8 mouse cellular contexts compared by ENCODE assay signal in the genomic region with DNA sequence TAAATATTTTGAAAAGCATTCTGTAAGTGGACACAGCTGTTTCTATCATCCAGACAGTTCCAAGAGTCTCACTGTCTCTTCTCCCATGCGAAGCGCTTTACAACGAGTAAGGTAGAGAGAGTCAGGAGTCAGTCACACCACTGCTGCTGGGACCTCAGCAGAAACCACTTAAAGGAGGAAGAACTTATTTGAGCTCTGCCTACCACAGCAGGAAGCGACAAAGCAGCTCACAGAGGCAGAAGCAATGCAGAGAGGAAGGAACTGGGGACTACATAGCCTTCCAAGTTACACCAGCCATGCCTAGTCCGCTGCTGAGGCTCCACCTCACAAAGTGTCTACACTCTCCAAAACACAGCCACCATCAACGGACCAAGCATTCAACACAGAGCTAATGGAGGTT. TPM values are rescaled to one million over a fixed set of nuclear protein-coding genes. Genes with fewer than 3 reads are reported as not detected.
DNase-seq lines count a peak whose midpoint lies in the region; ATAC-seq and TF ChIP-seq lines count a peak whose summit lies in the region.

No protein-coding gene starts in this region.

- no peak overlapping the region for H3K4me3 ChIP-seq in intestine, postnatal 0 days (ENCODE audit: low read depth, low read length)

- TF ChIP-seq CTCF in intestine, postnatal 0 days (IDR thresholded peaks at IDR 0.05; ENCODE audit: low read depth) = no peak

- H3K4me2 ChIP-seq in intestine, postnatal 0 days (replicated peaks; ENCODE audit: low read depth) = peak overlapping the region; percentile 30; the same call in 1 of the 2 replicates

- H3K9me3 ChIP-seq in intestine, postnatal 0 days (ENCODE audit: control insufficient read depth) = no peaks in the 10 kb centered on the region

- DNase-seq in B cell, adult 2 months = peak; percentile 51 to 58
- DNase-seq in NIH3T3 (ENCODE audit: low read depth) = peak; percentile 32
- DNase-seq in naive thymus-derived CD4-positive, alpha-beta T cell, adult 2 months (ENCODE audit: low read depth) = peak; percentile 82
- DNase-seq in c-Kit-positive CD71-positive TER-119-positive erythroid progenitor cells, embryonic 14.5 days (ENCODE audit: low spot score) = no peak
- no peak for DNase-seq in adipocyte (ENCODE audit: low spot score)
- no peak for DNase-seq in urinary bladder, postnatal 10 days (ENCODE audit: low spot score)

- no peak overlapping the region for H3K9ac ChIP-seq in intestine, postnatal 0 days (ENCODE audit: low read depth, low read length)

- peaks cover 18% of the 10 kb centered on the region for H3K4me1 ChIP-seq in intestine, postnatal 0 days (replicated peaks; ENCODE audit: control insufficient read depth, insufficient read depth, low read length)

- WGBS in intestine, postnatal 0 days = 42% methylated on average over 6 of the region's 6 CpGs

- no peaks in the 10 kb centered on the region for H3K27me3 ChIP-seq in intestine, postnatal 0 days (replicated peaks; ENCODE audit: control insufficient read depth, insufficient read depth, low read length)

- ATAC-seq in intestine, postnatal 0 days = no peak
- no peak for ATAC-seq in erythroid progenitor cell, adult 5-6 weeks (replicated peaks; ENCODE audit: low FRiP score, poor library complexity, severe bottlenecking)

- no peaks in the 10 kb centered on the region for H3K36me3 ChIP-seq in intestine, postnatal 0 days (ENCODE audit: control insufficient read depth, insufficient read depth)

- H3K27ac ChIP-seq in intestine, postnatal 0 days (ENCODE audit: low read depth, low read length) = peak overlapping the region; percentile 21; the same call in 1 of the 2 replicates

RNA-seq across cellular contexts. Expression of a gene that starts 9.2 kb away (rescaled TPM):
- polyA plus RNA-seq in intestine, postnatal 0 days (2015; fragmentation: Nextera tagmentation; extraction: Ambion mirVana) = 10.6 and 12.4 TPM in 2 replicates
- 13.4 and 20.5 TPM in 2 replicates for total RNA-seq in erythroid progenitor cell, adult 5-6 weeks (2015; ENCODE audit: low replicate concordance)
- total RNA-seq in erythroid progenitor cell, adult 5-6 weeks (2017; ENCODE audit: low replicate concordance) = 8.7 and 12.3 TPM in 2 replicates

Comparison
In these comparisons a context has a peak if more than half of its experiments do, and no peak if none do; other contexts are left out.
1. DNase-seq: peak in B cell, adult 2 months (2 of 2), NIH3T3 (single experiment) and naive thymus-derived CD4-positive, alpha-beta T cell, adult 2 months (single experiment); none in c-Kit-positive CD71-positive TER-119-positive erythroid progenitor cells, embryonic 14.5 days (single experiment), adipocyte (single experiment) and urinary bladder, postnatal 10 days (single experiment).